Mouse (Mus musculus): Measurements from ENCODE around the gene Olfr1394. TPM values are rescaled to one million over a fixed set of nuclear protein-coding genes. Genes with fewer than 3 reads are reported as not detected.

Olfr1394 gene
- polyA plus RNA-seq, 1 experiment from 2014 or later = not detected

GRCm38 (mm10) chr11:49205080-49205590 lies 51.0 kb downstream of the Olfr1394 start:
- Histone ChIP-seq H3K9me3 (ENCODE audit: low read length) (no peaks in the 10 kb centered on the region), H3K27ac (ENCODE audit: low read depth) (no peak overlapping the region), H3K4me3 (ENCODE audit: low read depth, low read length) (peak overlapping the region; percentile 78), H3K27me3 (ENCODE audit: insufficient read depth, low read length) (no peaks in the 10 kb centered on the region), H3K36me3 (replicated peaks; ENCODE audit: insufficient read depth, low read length) (peaks cover 3% of the 10 kb centered on the region; the same call in 1 of the 2 replicates), H3K4me2 (ENCODE audit: low read depth, low read length) (peak overlapping the region; percentile 77), H3K4me1 (ENCODE audit: insufficient read depth) (peaks cover 28% of the 10 kb centered on the region), H3K9ac (replicated peaks) (no peak overlapping the region; the same call in 1 of the 2 replicates)
- 80% methylated on average over 6 of the region's 6 CpGs for whole genome bisulfite sequencing (ENCODE audit: insufficient replicate concordance)
- TF ChIP-seq CTCF (IDR thresholded peaks at IDR 0.05; ENCODE audit: low read depth) (no peak), EP300 (IDR thresholded peaks at IDR 0.05; ENCODE audit: low read depth) (no peak)
- ATAC-seq (no peak), DNase-seq (no peak)

GRCm38 (mm10) chr11:49207495-49207894 lies 53.3 kb downstream of the Olfr1394 start:
- Histone ChIP-seq H3K36me3 (replicated peaks; ENCODE audit: insufficient read depth, low read length) (peaks cover 6% of the 10 kb centered on the region; the same call in 1 of the 2 replicates), H3K9me3 (ENCODE audit: low read length) (no peaks in the 10 kb centered on the region), H3K4me3 (ENCODE audit: low read depth, low read length) (no peak overlapping the region), H3K27ac (ENCODE audit: low read depth) (no peak overlapping the region), H3K27me3 (ENCODE audit: insufficient read depth, low read length) (no peaks in the 10 kb centered on the region), H3K4me1 (ENCODE audit: insufficient read depth) (peaks cover 36% of the 10 kb centered on the region), H3K4me2 (ENCODE audit: low read depth, low read length) (no peak overlapping the region), H3K9ac (replicated peaks) (no peak overlapping the region)
- no peak for TF ChIP-seq EP300 (IDR thresholded peaks at IDR 0.05; ENCODE audit: low read depth)
- TF ChIP-seq CTCF (IDR thresholded peaks at IDR 0.05; ENCODE audit: low read depth) = no peak
- no peak for DNase-seq
- no peak for ATAC-seq
- 86% methylated on average over 1 of the region's 1 CpGs for WGBS (ENCODE audit: insufficient replicate concordance)

Other genes starting within 250 kb of the Olfr1394 start
- gene Psme2b, start 208.2 kb upstream of the Olfr1394 start, polyA plus RNA-seq (2015; fragmentation: Nextera tagmentation; extraction: Ambion mirVana) = 4.2 and 4.5 TPM in 2 replicates
- 0.16 and 0.17 TPM in 2 replicates for gene Olfr56, start 175.5 kb upstream of the Olfr1394 start, polyA plus RNA-seq (2015; fragmentation: Nextera tagmentation; extraction: Ambion mirVana)
- 0.67 and 1.2 TPM in 2 replicates for gene 9930111J21Rik1, start 175.0 kb upstream of the Olfr1394 start, polyA plus RNA-seq (2015; fragmentation: Nextera tagmentation; extraction: Ambion mirVana)
- 0.05 TPM in 1 of 2 replicates, not detected in the other for gene Gm12185, start 162.2 kb upstream of the Olfr1394 start, polyA plus RNA-seq (2015; fragmentation: Nextera tagmentation; extraction: Ambion mirVana)
- 36.5 and 38.9 TPM in 2 replicates for gene Tgtp1, start 160.2 kb upstream of the Olfr1394 start, polyA plus RNA-seq (2015; fragmentation: Nextera tagmentation; extraction: Ambion mirVana)
- 1.2 and 1.4 TPM in 2 replicates for gene 9930111J21Rik2, start 103.1 kb upstream of the Olfr1394 start, polyA plus RNA-seq (2015; fragmentation: Nextera tagmentation; extraction: Ambion mirVana)
- 5.1 and 7.1 TPM in 2 replicates for gene Tgtp2, start 90.2 kb upstream of the Olfr1394 start, polyA plus RNA-seq (2015; fragmentation: Nextera tagmentation; extraction: Ambion mirVana)
- 29.7 and 29.8 TPM in 2 replicates for gene Ifi47, start 77.8 kb upstream of the Olfr1394 start, polyA plus RNA-seq (2015; fragmentation: Nextera tagmentation; extraction: Ambion mirVana)
- not detected in 2 replicates for gene Olfr1396, start 39.5 kb upstream of the Olfr1394 start, polyA plus RNA-seq (2015; fragmentation: Nextera tagmentation; extraction: Ambion mirVana)
- not detected in 2 replicates for gene Olfr1395, start 12.1 kb upstream of the Olfr1394 start, polyA plus RNA-seq (2015; fragmentation: Nextera tagmentation; extraction: Ambion mirVana)
- gene Btnl9, start 32.8 kb downstream of the Olfr1394 start, polyA plus RNA-seq (2015; fragmentation: Nextera tagmentation; extraction: Ambion mirVana) = 1.6 and 1.9 TPM in 2 replicates
- 8.6 and 8.8 TPM in 2 replicates for gene Zfp62, start 48.9 kb downstream of the Olfr1394 start, polyA plus RNA-seq (2015; fragmentation: Nextera tagmentation; extraction: Ambion mirVana)
- gene Mgat1, start 89.8 kb downstream of the Olfr1394 start, polyA plus RNA-seq (2015; fragmentation: Nextera tagmentation; extraction: Ambion mirVana) = 56.3 and 58.2 TPM in 2 replicates
- 0.05 and 0.07 TPM in 2 replicates for gene Olfr1393, start 123.9 kb downstream of the Olfr1394 start, polyA plus RNA-seq (2015; fragmentation: Nextera tagmentation; extraction: Ambion mirVana)
- not detected in 2 replicates for gene Olfr1392, start 130.9 kb downstream of the Olfr1394 start, polyA plus RNA-seq (2015; fragmentation: Nextera tagmentation; extraction: Ambion mirVana)
- gene Olfr10, start 150.4 kb downstream of the Olfr1394 start, polyA plus RNA-seq (2015; fragmentation: Nextera tagmentation; extraction: Ambion mirVana) = not detected in 2 replicates
- gene Olfr1391, start 168.4 kb downstream of the Olfr1394 start, polyA plus RNA-seq (2015; fragmentation: Nextera tagmentation; extraction: Ambion mirVana) = not detected in 2 replicates
- gene Olfr1390, start 180.8 kb downstream of the Olfr1394 start, polyA plus RNA-seq (2015; fragmentation: Nextera tagmentation; extraction: Ambion mirVana) = not detected in 2 replicates